Mouse (Mus musculus): Measurements from ENCODE around the gene Abcb6.

DNA sequence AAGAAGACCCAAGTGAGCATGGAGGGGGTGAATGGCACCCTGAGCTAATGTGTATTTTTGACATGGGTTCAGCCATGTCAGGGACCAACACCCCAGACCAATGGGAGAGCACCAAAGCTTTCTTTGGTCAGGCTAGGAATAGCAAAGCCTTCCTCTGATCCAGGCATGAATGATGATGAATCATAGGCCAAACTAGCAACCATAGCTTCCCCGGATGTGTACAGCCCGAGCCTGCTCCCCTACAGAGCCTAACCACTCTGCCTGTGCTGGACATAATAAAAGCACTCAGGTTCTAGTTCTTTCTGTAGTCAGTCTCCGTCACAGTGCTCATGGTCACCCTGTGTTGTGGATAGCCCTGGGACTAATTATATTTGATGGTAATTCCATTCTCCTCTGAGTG, 41.3 kb upstream of the Abcb6 start:
- TF ChIP-seq CTCF (IDR thresholded peaks at IDR 0.05; ENCODE audit: borderline replicate concordance, insufficient read depth, low read depth, low read length) (no peak), POLR2A (IDR thresholded peaks at IDR 0.05; ENCODE audit: borderline replicate concordance, insufficient read depth, low read length) (no peak)

Measured in cerebellum, adult 2 months (tissue).